Mouse (Mus musculus): ENCODE measurements around the gene Hmgcs2.

DNA sequence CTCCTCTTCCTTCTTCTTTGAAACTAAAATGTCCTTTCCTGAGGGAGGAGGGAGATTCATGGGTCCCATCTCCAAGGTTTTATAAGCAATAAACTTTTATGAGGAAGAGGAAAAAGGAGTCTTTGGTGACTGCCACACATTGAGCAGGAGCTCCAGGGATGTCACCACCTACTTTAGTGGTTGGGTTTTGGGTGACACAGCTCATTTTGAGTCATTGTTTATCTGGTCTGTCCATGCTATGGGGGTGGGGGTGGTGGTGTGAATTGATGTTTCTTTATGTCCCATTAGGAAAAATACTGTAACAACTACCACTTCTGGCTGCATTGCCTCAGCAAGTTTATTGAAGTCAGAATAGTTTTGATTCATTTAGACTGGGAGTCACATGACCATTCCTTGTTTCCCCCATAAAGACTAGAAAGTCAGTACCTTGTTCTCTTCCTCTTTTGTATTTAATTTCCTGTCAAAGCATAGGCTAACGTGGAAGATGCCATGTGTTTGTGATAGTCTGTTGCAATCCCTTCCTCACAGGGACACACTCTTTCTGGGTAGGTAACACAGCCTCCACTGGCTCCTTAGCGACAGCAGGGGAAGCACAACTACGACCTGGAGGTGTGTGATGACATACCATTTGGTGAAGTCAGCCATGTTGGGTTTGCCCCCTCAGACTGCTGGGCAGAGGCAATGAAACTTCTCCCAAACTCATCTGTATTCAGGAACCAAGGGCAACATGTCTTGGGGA is 76.6 kb downstream of the Hmgcs2 start:
- TF ChIP-seq POLR2A (IDR thresholded peaks at IDR 0.05; ENCODE audit: borderline replicate concordance, extremely low read depth, insufficient read depth, insufficient read length, poor library complexity, severe bottlenecking) (no peak), CTCF (IDR thresholded peaks at IDR 0.05; ENCODE audit: borderline replicate concordance, extremely low read depth, insufficient read depth, insufficient read length) (no peak)

Data from brain, embryonic 14.5 days (tissue).